Mouse (Mus musculus): Measurements from ENCODE around the gene Cyp2d34.

GRCm38 (mm10) chr15:82637130-82638075, 16.7 kb upstream of the Cyp2d34 start:
- no peak for TF ChIP-seq CTCF (IDR thresholded peaks at IDR 0.05; ENCODE audit: low read depth, low read length)
- TF ChIP-seq POLR2A (IDR thresholded peaks at IDR 0.05; ENCODE audit: borderline replicate concordance, low read depth, low read length): no peak

Measured in bone marrow macrophage, adult 2 months (primary cell).